In the genomic region with DNA sequence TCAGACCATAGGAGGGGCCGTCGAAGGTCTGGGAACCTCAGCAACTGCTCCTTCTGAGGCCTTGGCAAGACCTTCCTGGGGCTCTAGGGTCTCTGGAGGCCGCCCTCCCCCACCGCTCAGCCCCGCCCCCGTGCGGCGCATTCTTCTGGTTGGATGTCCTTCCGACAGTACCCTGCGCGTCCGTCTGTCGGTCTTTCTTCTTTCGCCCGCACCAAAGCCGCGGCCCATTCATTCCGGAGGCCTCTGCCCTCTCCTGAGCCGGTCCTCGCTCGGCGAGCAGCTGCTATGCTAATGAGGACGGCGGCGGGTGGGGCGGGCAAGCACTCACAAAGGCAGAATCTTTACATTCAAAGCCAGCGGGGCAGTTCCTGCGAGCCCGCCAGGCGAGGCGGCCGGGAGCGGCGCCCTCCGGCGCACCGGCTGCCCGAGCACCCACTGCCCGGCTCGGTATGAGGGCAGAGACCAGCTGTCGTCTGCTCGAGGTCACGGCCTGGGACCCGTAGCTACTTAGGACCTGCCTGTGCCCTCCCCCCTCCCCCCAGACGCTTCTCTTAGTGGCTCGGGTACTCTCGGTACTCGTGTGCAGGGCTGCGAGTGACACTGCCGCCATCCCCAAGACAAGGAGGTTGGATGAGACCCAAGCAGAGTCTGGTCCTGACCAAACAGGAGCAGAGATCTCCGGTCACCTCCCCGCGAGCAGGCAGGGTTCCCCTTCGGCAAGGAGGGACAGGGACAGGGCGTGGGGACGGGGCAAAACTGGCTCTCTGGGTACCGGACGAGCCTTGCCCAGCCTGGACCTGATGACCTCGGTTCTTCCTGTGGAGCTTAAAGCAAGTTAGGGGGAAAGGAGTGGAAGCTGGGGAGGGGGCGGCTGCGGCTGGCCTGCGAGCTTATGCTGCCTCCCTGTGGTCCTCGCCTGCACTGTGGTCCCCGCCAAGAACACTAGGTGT, we compare ENCODE assay signal across 8 mouse cellular contexts. TPM values are rescaled to one million over a fixed set of nuclear protein-coding genes. Genes with fewer than 3 reads are reported as not detected.
A peak's percentile ranks its signal among the peaks of the same experiment; 100 is the strongest.
DNase-seq lines count a peak whose midpoint lies in the region; ATAC-seq and TF ChIP-seq lines count a peak whose summit lies in the region.

No protein-coding gene starts in this region.

- peaks cover 23% of the 10 kb centered on the region for H3K27me3 ChIP-seq in kidney, embryonic 16.5 days (ENCODE audit: insufficient read depth, low read length)

- no peaks in the 10 kb centered on the region for H3K9me3 ChIP-seq in kidney, embryonic 16.5 days (ENCODE audit: low read length)

- peak; percentile 69 for ATAC-seq in kidney, embryonic 16.5 days (ENCODE audit: low FRiP score, low TSS enrichment)

- no peak; the same call in 1 of the 2 replicates for TF ChIP-seq CTCF in bone marrow, adult 2 months (IDR thresholded peaks at IDR 0.05; ENCODE audit: control insufficient read depth, insufficient read depth, low read length)

- peak overlapping the region; percentile 70 for H3K9ac ChIP-seq in kidney, embryonic 16.5 days (replicated peaks; ENCODE audit: low read length)

- TF ChIP-seq POLR2A in bone marrow, adult 2 months (IDR thresholded peaks at IDR 0.05; ENCODE audit: borderline replicate concordance, control insufficient read depth, low read depth, low read length): no peak; the same call in 1 of the 2 replicates

- H3K4me2 ChIP-seq in kidney, embryonic 16.5 days (replicated peaks; ENCODE audit: low read depth, low read length): peak overlapping the region; percentile 82

- DNase-seq in right cerebral cortex, postnatal 10 days (ENCODE audit: low spot score in 2 of 2): peak; percentile 82 to 84
- no peak for DNase-seq in right cerebral cortex, postnatal 25 days
- DNase-seq in heart, adult 18-20 months: peak; percentile 48 to 61
- DNase-seq in lung, postnatal 4 days: peak; percentile 77 to 82
- peak; percentile 52 to 74 for DNase-seq in spleen, postnatal 10 days (ENCODE audit: low spot score in 2 of 2)
- no peak for DNase-seq in cerebellum, adult 11-12 months

- H3K4me3 ChIP-seq in bone marrow, adult 2 months (replicated peaks; ENCODE audit: control insufficient read depth, low read depth, low read length): peak overlapping the region; percentile 45
- H3K4me3 ChIP-seq in kidney, embryonic 16.5 days (ENCODE audit: low read length): peak overlapping the region; percentile 56

- no peaks in the 10 kb centered on the region; the same call in 1 of the 2 replicates for H3K4me1 ChIP-seq in bone marrow, adult 2 months (ENCODE audit: control insufficient read depth, insufficient read depth, low read length)
- H3K4me1 ChIP-seq in kidney, embryonic 16.5 days (ENCODE audit: insufficient read depth, low read length): peaks cover 38% of the 10 kb centered on the region

- no peak overlapping the region; the same call in 1 of the 2 replicates for H3K27ac ChIP-seq in bone marrow, adult 2 months (ENCODE audit: control insufficient read depth, insufficient read depth, low read depth, low read length, poor library complexity)
- H3K27ac ChIP-seq in kidney, embryonic 16.5 days (ENCODE audit: low read length): peak overlapping the region; percentile 81

- peaks cover 2% of the 10 kb centered on the region; the same call in 1 of the 2 replicates for H3K36me3 ChIP-seq in kidney, embryonic 16.5 days (ENCODE audit: insufficient read depth, low read length)

- 3% methylated on average over 64 of the region's 64 CpGs for WGBS in bone marrow, adult 2 months
- WGBS in kidney, embryonic 16.5 days: under 1% methylated on average over 60 of the region's 64 CpGs

RNA-seq across cellular contexts. Expression of a gene that starts 5.3 kb away (rescaled TPM):
- 1.7 and 2.6 TPM in 2 replicates for polyA plus RNA-seq in bone marrow, adult 2 months (2011; ENCODE audit: insufficient read depth, insufficient read length, low replicate concordance, missing spikeins)
- total RNA-seq in heart, adult 18-20 months (2021): 1 to 10 TPM; 6.9 to 8.3 TPM
- 18.4 and 18.8 TPM in 2 replicates for polyA plus RNA-seq in kidney, embryonic 16.5 days (2015; fragmentation: Nextera tagmentation; extraction: Ambion mirVana)

RNA-seq across cellular contexts. Expression of a gene that starts 10.8 kb away (rescaled TPM):
- polyA plus RNA-seq in bone marrow, adult 2 months (2011; ENCODE audit: insufficient read depth, insufficient read length, low replicate concordance, missing spikeins): 3.9 and 8.9 TPM in 2 replicates
- 1 to 10 TPM; 4.0 to 4.6 TPM for total RNA-seq in heart, adult 18-20 months (2021)
- polyA plus RNA-seq in kidney, embryonic 16.5 days (2015; fragmentation: Nextera tagmentation; extraction: Ambion mirVana): 16.0 and 16.8 TPM in 2 replicates

RNA-seq across cellular contexts. Expression of a gene that starts 25.4 kb away (rescaled TPM):
- 26.7 and 38.0 TPM in 2 replicates for polyA plus RNA-seq in bone marrow, adult 2 months (2011; ENCODE audit: insufficient read depth, insufficient read length, low replicate concordance, missing spikeins)
- total RNA-seq in heart, adult 18-20 months (2021): 10 to 100 TPM; 40.8 to 45.8 TPM
- polyA plus RNA-seq in kidney, embryonic 16.5 days (2015; fragmentation: Nextera tagmentation; extraction: Ambion mirVana): 131 and 138 TPM in 2 replicates

RNA-seq across cellular contexts. Expression of a gene that starts 28.5 kb away (rescaled TPM):
- not detected in 2 replicates for polyA plus RNA-seq in bone marrow, adult 2 months (2011; ENCODE audit: insufficient read depth, insufficient read length, low replicate concordance, missing spikeins)
- not detected for total RNA-seq in heart, adult 18-20 months (2021)
- polyA plus RNA-seq in kidney, embryonic 16.5 days (2015; fragmentation: Nextera tagmentation; extraction: Ambion mirVana): 0.54 and 0.82 TPM in 2 replicates

RNA-seq across cellular contexts. Expression of a gene that starts 32.6 kb away (rescaled TPM):
- polyA plus RNA-seq in bone marrow, adult 2 months (2011; ENCODE audit: insufficient read depth, insufficient read length, low replicate concordance, missing spikeins): not detected in 2 replicates
- not detected for total RNA-seq in heart, adult 18-20 months (2021)
- polyA plus RNA-seq in kidney, embryonic 16.5 days (2015; fragmentation: Nextera tagmentation; extraction: Ambion mirVana): 0.37 TPM in 1 of 2 replicates, not detected in the other

Comparison
In these comparisons a context has a peak if more than half of its experiments do, and no peak if none do; other contexts are left out.
1. DNase-seq: peak in right cerebral cortex, postnatal 10 days (2 of 2), heart, adult 18-20 months (2 of 2), lung, postnatal 4 days (2 of 2) and spleen, postnatal 10 days (2 of 2); none in right cerebral cortex, postnatal 25 days (single experiment) and cerebellum, adult 11-12 months (single experiment).